Mouse (Mus musculus) liver, adult 2 months (tissue): ENCODE measurements around the gene Agmat. TPM values are rescaled to one million over a fixed set of nuclear protein-coding genes. Genes with fewer than 3 reads are reported as not detected.

Source experiments
- DNase-seq: peaks from one replicate; pipeline ENCODE4 v3.0.0-alpha.2; 2011; ENCODE audit warnings: low read depth, low spot score; ENCODE audit errors: extremely low read depth
- H3K27ac ChIP-seq: fragments of 200-500 bp; replicated peaks from 2 replicates; pipeline ENCODE4 v1.5.1; 2012; ENCODE audit warnings: low read depth, mild to moderate bottlenecking, control low read depth, inconsistent platforms, low read length; ENCODE audit not compliant: insufficient read depth
- H3K27me3 ChIP-seq: fragments of 200-500 bp; 2 replicates; pipeline ENCODE4 v1.6.1; 2012; ENCODE audit warnings: mild to moderate bottlenecking, moderate library complexity, low read length, inconsistent platforms; ENCODE audit not compliant: control insufficient read depth, insufficient read depth
- H3K36me3 ChIP-seq: fragments of 200-500 bp; 2 replicates; pipeline ENCODE4 v1.6.1; 2012; ENCODE audit warnings: low read length, inconsistent platforms; ENCODE audit not compliant: control insufficient read depth, insufficient read depth
- H3K4me1 ChIP-seq: fragments of 200-500 bp; 2 replicates; pipeline ENCODE4 v1.6.1; 2011; ENCODE audit warnings: low read length; ENCODE audit not compliant: control insufficient read depth, insufficient read depth
- H3K4me3 ChIP-seq: fragments of 200-500 bp; 2 replicates; pipeline ENCODE4 v1.5.1; 2011; ENCODE audit warnings: low read depth, mild to moderate bottlenecking, control low read depth, low read length, moderate library complexity; ENCODE audit not compliant: insufficient read depth
- H3K79me2 ChIP-seq: fragments of 200-500 bp; 2 replicates; pipeline ENCODE4 v1.6.1; 2012; ENCODE audit warnings: inconsistent platforms, mild to moderate bottlenecking, low read length, moderate library complexity; ENCODE audit not compliant: control insufficient read depth, insufficient read depth
- H3K9ac ChIP-seq: fragments of 200-500 bp; 2 replicates; pipeline ENCODE4 v1.6.1; 2012; ENCODE audit warnings: low read depth, mild to moderate bottlenecking, control low read depth, inconsistent platforms, low read length
- CTCF ChIP-seq: fragments of 200-500 bp; IDR thresholded peaks from 2 replicates; pipeline ENCODE4 v1.5.1; 2011; ENCODE audit warnings: low read depth, low read length, control low read depth
- POLR2A ChIP-seq: fragments of 200-500 bp; IDR thresholded peaks from 2 replicates; pipeline ENCODE4 v1.6.1; 2011; ENCODE audit warnings: low read length, control low read depth; ENCODE audit not compliant: insufficient read depth; ENCODE audit errors: extremely low read depth
- WGBS: fragments of 180-500 bp; shearing (Covaris S2); methylation state at CpG from one replicate; pipeline ENCODE4 v1.1.7; 2018; 5-methylcytosine and 5-hydroxymethylcytosine counted together
- polyA plus RNA-seq: library from polyadenylated mRNA; depleted of rRNA; stranded (reverse); fragments of >200 nt; gene quantifications from 2 replicates; pipeline ENCODE4 v1.2.3, GENCODE M21; 2012
- total RNA-seq: library from RNA; depleted of rRNA; stranded (reverse); fragments of >200 nt; gene quantifications from 2 replicates; pipeline ENCODE4 v1.2.3, GENCODE M21; 2014

The Agmat gene
- total and polyA plus RNA-seq, 2 experiments = 164 to 487 TPM

DNA sequence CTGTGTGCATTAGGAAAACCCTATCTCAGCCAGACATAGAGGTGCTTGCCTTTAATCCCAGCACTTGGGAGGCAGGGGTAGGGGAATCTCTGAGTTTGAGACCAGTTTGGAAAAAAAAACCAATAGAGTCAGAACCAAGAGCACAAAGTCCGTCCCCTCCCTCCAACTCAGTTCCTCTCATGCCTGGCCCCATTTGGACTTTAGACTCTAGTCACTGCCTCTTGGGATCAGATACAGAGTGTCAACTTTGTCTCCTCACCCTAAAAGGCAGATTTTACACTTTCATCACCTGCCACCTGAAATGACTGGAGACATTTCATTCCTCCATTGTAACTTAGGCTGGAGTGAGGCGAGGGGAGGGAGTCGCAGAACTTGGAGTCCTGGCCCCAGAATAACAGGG, 17.2 kb upstream of the Agmat start:
- Histone ChIP-seq H3K9ac (peak overlapping the region; percentile 75), H3K4me1 (peaks cover 43% of the 10 kb centered on the region), H3K27ac (peak overlapping the region; percentile 99), H3K27me3 (no peaks in the 10 kb centered on the region), H3K79me2 (no peaks in the 10 kb centered on the region; the same call in 1 of the 2 replicates), H3K36me3 (no peaks in the 10 kb centered on the region), H3K4me3 (no peak overlapping the region)
- 25% methylated on average over 3 of the region's 3 CpGs for WGBS
- TF ChIP-seq CTCF = no peak
- TF ChIP-seq POLR2A = no peak
- peak; percentile 97 for DNase-seq

DNA sequence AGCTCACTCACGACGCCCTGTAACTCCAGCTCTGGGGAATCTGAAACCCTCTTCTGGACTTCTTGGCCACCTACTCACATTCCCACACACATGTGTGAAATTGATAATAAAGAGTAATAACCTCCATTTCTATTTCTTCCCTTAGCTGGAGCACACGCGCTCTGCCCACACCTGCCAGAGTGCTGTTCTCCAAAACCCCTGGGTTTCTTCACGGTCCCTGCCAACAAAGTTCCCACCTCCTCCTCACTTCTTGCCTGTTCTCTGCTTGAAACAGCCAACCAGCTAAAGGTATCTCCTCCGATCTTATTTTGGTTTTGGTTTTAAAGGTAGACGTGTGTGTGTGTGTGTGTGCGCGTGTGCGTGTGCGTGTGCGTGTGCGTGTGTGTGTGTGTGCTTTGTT, 16.1 kb upstream of the Agmat start:
- no peak overlapping the region for H3K9ac ChIP-seq
- H3K27ac ChIP-seq = peak overlapping the region; percentile 85
- no peaks in the 10 kb centered on the region for H3K36me3 ChIP-seq
- H3K79me2 ChIP-seq = no peaks in the 10 kb centered on the region; the same call in 1 of the 2 replicates
- no peak for DNase-seq
- peaks cover 35% of the 10 kb centered on the region for H3K4me1 ChIP-seq
- WGBS = 76% methylated on average over 13 of the region's 13 CpGs
- H3K4me3 ChIP-seq = no peak overlapping the region
- no peak for TF ChIP-seq CTCF
- H3K27me3 ChIP-seq = no peaks in the 10 kb centered on the region

DNA sequence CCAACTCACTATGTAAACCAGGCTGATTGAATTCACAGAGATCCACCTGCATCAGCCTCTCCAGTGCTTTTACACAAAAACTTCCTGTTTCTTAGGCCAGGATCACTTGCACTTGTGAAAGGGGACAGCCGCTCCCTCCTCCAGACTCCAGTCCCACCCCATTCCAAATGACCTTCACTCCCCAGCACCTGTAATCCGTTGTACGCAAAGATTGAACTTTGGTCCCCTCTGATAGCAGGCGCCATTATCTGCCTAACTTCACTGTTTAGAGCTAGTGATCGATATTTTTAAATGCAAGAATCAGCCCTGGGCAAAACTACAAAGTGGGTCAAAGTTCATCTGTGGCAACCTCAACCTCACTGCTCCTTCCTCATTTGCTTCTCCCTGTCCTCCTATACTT, 14.7 kb upstream of the Agmat start:
- 17% methylated on average over 5 of the region's 5 CpGs for WGBS
- Histone ChIP-seq H3K9ac (no peak overlapping the region), H3K79me2 (no peaks in the 10 kb centered on the region; the same call in 1 of the 2 replicates), H3K36me3 (no peaks in the 10 kb centered on the region), H3K4me3 (no peak overlapping the region), H3K27ac (peak overlapping the region; percentile 94), H3K27me3 (no peaks in the 10 kb centered on the region), H3K4me1 (peaks cover 32% of the 10 kb centered on the region)
- TF ChIP-seq CTCF = no peak
- no peak for TF ChIP-seq POLR2A
- DNase-seq = peak; percentile 100

GRCm38 (mm10) chr4:141734446-141735205, 11.8 kb upstream of the Agmat start:
- H3K27me3 ChIP-seq = no peaks in the 10 kb centered on the region
- 14% methylated on average over 24 of the region's 24 CpGs for WGBS
- no peaks in the 10 kb centered on the region; the same call in 1 of the 2 replicates for H3K79me2 ChIP-seq
- peaks cover 21% of the 10 kb centered on the region for H3K4me1 ChIP-seq
- 0 out of 2 replicates have a peak overlapping the region, but pooled peaks have one; percentile 11 for H3K27ac ChIP-seq
- H3K9ac ChIP-seq = peak overlapping the region; percentile 14; the same call in 1 of the 2 replicates
- TF ChIP-seq CTCF = no peak
- 0 out of 2 replicates have a peak, but pooled peaks have one; percentile 24 for TF ChIP-seq POLR2A
- no peaks in the 10 kb centered on the region for H3K36me3 ChIP-seq
- peak; percentile 78 for DNase-seq
- H3K4me3 ChIP-seq = peak overlapping the region; percentile 31; the same call in 1 of the 2 replicates

GRCm38 (mm10) chr4:141735206-141735560, 11.3 kb upstream of the Agmat start:
- H3K9ac ChIP-seq = no peak overlapping the region
- no peaks in the 10 kb centered on the region for H3K27me3 ChIP-seq
- DNase-seq = no peak
- H3K79me2 ChIP-seq = no peaks in the 10 kb centered on the region; the same call in 1 of the 2 replicates
- H3K36me3 ChIP-seq = no peaks in the 10 kb centered on the region
- peaks cover 17% of the 10 kb centered on the region for H3K4me1 ChIP-seq
- no peak overlapping the region for H3K4me3 ChIP-seq
- WGBS = 47% methylated on average over 9 of the region's 9 CpGs
- TF ChIP-seq CTCF (no peak), POLR2A (no peak)
- no peak overlapping the region for H3K27ac ChIP-seq

- Histone ChIP-seq H3K27me3 (no peaks in the 10 kb centered on the region), H3K79me2 (no peaks in the 10 kb centered on the region), H3K4me1 (peaks cover 11% of the 10 kb centered on the region), H3K4me3 (no peak overlapping the region), H3K36me3 (no peaks in the 10 kb centered on the region), H3K27ac (no peak overlapping the region), H3K9ac (no peak overlapping the region)
- DNase-seq = no peak
- 81% methylated on average over 4 of the region's 4 CpGs for WGBS
- TF ChIP-seq CTCF (no peak), POLR2A (no peak)
These were observed 9.6 kb upstream of the Agmat start for GRCm38 (mm10) chr4:141736856-141737255.
